Mouse (Mus musculus) forebrain, embryonic 13.5 days (tissue): ENCODE data around the gene Gps1. TPM values are rescaled to one million over a fixed set of nuclear protein-coding genes. Genes with fewer than 3 reads are reported as not detected.

Experiments used
- ATAC-seq: fragments of 200-750 bp; cut with Nextera tagmentation; 2 replicates; pipeline ENCODE4 v1.8.0; 2017
- H3K27ac ChIP-seq: fragments of 300-500 bp; sonication (generic); 2 replicates; pipeline ENCODE4 v1.5.1; 2015; ENCODE audit warnings: inconsistent platforms, mild to moderate bottlenecking, moderate library complexity
- H3K27me3 ChIP-seq: fragments of 300-500 bp; sonication (generic); 2 replicates; pipeline ENCODE4 v1.6.1; 2015; ENCODE audit warnings: mild to moderate bottlenecking, inconsistent platforms
- H3K36me3 ChIP-seq: fragments of 300-500 bp; sonication (generic); 2 replicates; pipeline ENCODE4 v1.6.1; 2015; ENCODE audit warnings: mild to moderate bottlenecking, inconsistent platforms; ENCODE audit not compliant: poor library complexity, severe bottlenecking
- H3K4me1 ChIP-seq: fragments of 300-500 bp; sonication (generic); 2 replicates; pipeline ENCODE4 v1.6.1; 2015; ENCODE audit warnings: inconsistent platforms
- H3K4me2 ChIP-seq: fragments of 300-500 bp; sonication (generic); 2 replicates; pipeline ENCODE4 v1.6.1; 2015; ENCODE audit warnings: inconsistent platforms, mild to moderate bottlenecking, moderate library complexity
- H3K4me3 ChIP-seq: fragments of 300-500 bp; sonication (generic); 2 replicates; pipeline ENCODE4 v1.5.1; 2015; ENCODE audit warnings: mild to moderate bottlenecking, inconsistent platforms
- H3K9ac ChIP-seq: fragments of 300-500 bp; sonication (generic); 2 replicates; pipeline ENCODE4 v1.6.1; 2015; ENCODE audit warnings: mild to moderate bottlenecking, inconsistent platforms
- H3K9me3 ChIP-seq: fragments of 300-500 bp; sonication (generic); replicated peaks from 2 replicates; pipeline ENCODE4 v1.6.1; 2016; ENCODE audit warnings: inconsistent platforms
- WGBS: fragments of 180-500 bp; shearing (Covaris S2); methylation state at CpG from one replicate; pipeline ENCODE4 v1.1.7; 2015; 5-methylcytosine and 5-hydroxymethylcytosine counted together
- polyA plus RNA-seq: library from polyadenylated mRNA; unstranded; fragments of >200 nt; fragmentation: Nextera tagmentation; extraction: Ambion mirVana; gene quantifications from 2 replicates; pipeline ENCODE4 v1.2.1, GENCODE M21; 2015

Gene Gps1
- polyA plus RNA-seq, 1 experiment from 2014 or later: 261 TPM

GRCm38 (mm10) chr11:120812068-120812467 lies 28.0 kb downstream of the Gps1 start:
- Histone ChIP-seq H3K9ac (no peak overlapping the region), H3K4me3 (no peak overlapping the region), H3K4me1 (no peaks in the 10 kb centered on the region), H3K9me3 (no peaks in the 10 kb centered on the region), H3K36me3 (peaks cover 100% of the 10 kb centered on the region), H3K4me2 (no peak overlapping the region), H3K27ac (no peak overlapping the region), H3K27me3 (no peaks in the 10 kb centered on the region)
- 90% methylated on average over 16 of the region's 16 CpGs for WGBS
- no peak for ATAC-seq

GRCm38 (mm10) chr11:120817358-120817757 lies 33.3 kb downstream of the Gps1 start:
- ATAC-seq: no peak
- 96% methylated on average over 6 of the region's 6 CpGs for WGBS
- H3K27ac ChIP-seq: no peak overlapping the region
- no peaks in the 10 kb centered on the region for H3K27me3 ChIP-seq
- no peak overlapping the region for H3K9ac ChIP-seq
- H3K36me3 ChIP-seq: peaks cover 100% of the 10 kb centered on the region
- peaks cover 17% of the 10 kb centered on the region for H3K4me1 ChIP-seq
- H3K9me3 ChIP-seq: no peaks in the 10 kb centered on the region
- H3K4me2 ChIP-seq: no peak overlapping the region
- H3K4me3 ChIP-seq: no peak overlapping the region

GRCm38 (mm10) chr11:120818251-120818650 lies 34.2 kb downstream of the Gps1 start:
- Histone ChIP-seq H3K4me3 (no peak overlapping the region), H3K4me1 (peaks cover 26% of the 10 kb centered on the region), H3K27me3 (no peaks in the 10 kb centered on the region), H3K9me3 (no peaks in the 10 kb centered on the region), H3K4me2 (no peak overlapping the region), H3K36me3 (peaks cover 92% of the 10 kb centered on the region), H3K9ac (no peak overlapping the region), H3K27ac (no peak overlapping the region)
- WGBS: 94% methylated on average over 13 of the region's 13 CpGs
- ATAC-seq: no peak

GRCm38 (mm10) chr11:120819556-120819955 lies 35.5 kb downstream of the Gps1 start:
- Histone ChIP-seq H3K27ac (no peak overlapping the region), H3K27me3 (no peaks in the 10 kb centered on the region), H3K9ac (no peak overlapping the region), H3K4me3 (no peak overlapping the region), H3K4me2 (no peak overlapping the region), H3K4me1 (peaks cover 27% of the 10 kb centered on the region), H3K36me3 (peaks cover 79% of the 10 kb centered on the region), H3K9me3 (no peaks in the 10 kb centered on the region)
- 93% methylated on average over 6 of the region's 6 CpGs for WGBS
- ATAC-seq: no peak

- no peak for ATAC-seq
- H3K36me3 ChIP-seq: peaks cover 69% of the 10 kb centered on the region
- no peak overlapping the region for H3K4me2 ChIP-seq
- H3K27ac ChIP-seq: no peak overlapping the region
- H3K4me1 ChIP-seq: peaks cover 34% of the 10 kb centered on the region
- no peaks in the 10 kb centered on the region for H3K9me3 ChIP-seq
- H3K27me3 ChIP-seq: no peaks in the 10 kb centered on the region
- WGBS: 88% methylated on average over 14 of the region's 14 CpGs
- H3K9ac ChIP-seq: peak overlapping the region; percentile 12; the same call in 1 of the 2 replicates
- no peak overlapping the region for H3K4me3 ChIP-seq
Measured at GRCm38 (mm10) chr11:120820546-120820945, 36.5 kb downstream of the Gps1 start.

GRCm38 (mm10) chr11:120821076-120821922 lies 37.2 kb downstream of the Gps1 start:
- H3K27ac ChIP-seq: no peak overlapping the region; the same call in 1 of the 2 replicates
- WGBS: 81% methylated on average over 14 of the region's 14 CpGs

GRCm38 (mm10) chr11:120822321-120822720 lies 38.2 kb downstream of the Gps1 start:
- H3K4me1 ChIP-seq: peaks cover 44% of the 10 kb centered on the region

More at GRCm38 (mm10) chr11:120821076-120821922, 37.2 kb downstream of the Gps1 start:
- no peak for ATAC-seq
- peaks cover 42% of the 10 kb centered on the region for H3K4me1 ChIP-seq
- H3K9me3 ChIP-seq: no peaks in the 10 kb centered on the region
- H3K36me3 ChIP-seq: peaks cover 62% of the 10 kb centered on the region
- H3K4me3 ChIP-seq: peak overlapping the region; percentile 88
- H3K9ac ChIP-seq: peak overlapping the region; percentile 96
- no peaks in the 10 kb centered on the region for H3K27me3 ChIP-seq
- peak overlapping the region; percentile 94 for H3K4me2 ChIP-seq

GRCm38 (mm10) chr11:120822831-120823550 lies 38.9 kb downstream of the Gps1 start:
- no peak for ATAC-seq
- WGBS: 1% methylated on average over 14 of the region's 14 CpGs
- no peaks in the 10 kb centered on the region for H3K9me3 ChIP-seq
- H3K4me3 ChIP-seq: peak overlapping the region; percentile 88
- peak overlapping the region; percentile 96 for H3K9ac ChIP-seq
- H3K27me3 ChIP-seq: no peaks in the 10 kb centered on the region
- H3K4me1 ChIP-seq: peaks cover 44% of the 10 kb centered on the region
- H3K4me2 ChIP-seq: peak overlapping the region; percentile 94
- H3K27ac ChIP-seq: peak overlapping the region; percentile 99
- H3K36me3 ChIP-seq: peaks cover 45% of the 10 kb centered on the region

More at GRCm38 (mm10) chr11:120822321-120822720, 38.2 kb downstream of the Gps1 start:
- no peak overlapping the region for H3K27ac ChIP-seq
- H3K27me3 ChIP-seq: no peaks in the 10 kb centered on the region
- H3K9ac ChIP-seq: peak overlapping the region; percentile 96
- 68% methylated on average over 4 of the region's 4 CpGs for WGBS
- H3K9me3 ChIP-seq: no peaks in the 10 kb centered on the region
- ATAC-seq: no peak
- peak overlapping the region; percentile 94 for H3K4me2 ChIP-seq
- peaks cover 51% of the 10 kb centered on the region for H3K36me3 ChIP-seq
- H3K4me3 ChIP-seq: peak overlapping the region; percentile 88

GRCm38 (mm10) chr11:120823551-120823947 lies 39.5 kb downstream of the Gps1 start:
- Histone ChIP-seq H3K27ac (peak overlapping the region; percentile 99), H3K4me3 (peak overlapping the region; percentile 88), H3K4me1 (peaks cover 44% of the 10 kb centered on the region), H3K4me2 (peak overlapping the region; percentile 94), H3K9ac (peak overlapping the region; percentile 96), H3K27me3 (no peaks in the 10 kb centered on the region), H3K36me3 (peaks cover 39% of the 10 kb centered on the region), H3K9me3 (no peaks in the 10 kb centered on the region)
- WGBS: under 1% methylated on average over 39 of the region's 40 CpGs
- ATAC-seq: peak; percentile 62

GRCm38 (mm10) chr11:120823956-120824786 lies 40.1 kb downstream of the Gps1 start, which contains the start of gene Fasn:
Gene Fasn, minus strand, starts transcription at chr11:120824547.
- peak; percentile 91 for ATAC-seq
- Histone ChIP-seq H3K27ac (peak within 1 kb of the TSS; percentile 99), H3K27me3 (no peaks in the 10 kb centered on the region), H3K9me3 (no peaks in the 10 kb centered on the region), H3K36me3 (peaks cover 33% of the 10 kb centered on the region), H3K4me1 (peaks cover 44% of the 10 kb centered on the region), H3K4me2 (peak within 1 kb of the TSS; percentile 94), H3K9ac (peak within 1 kb of the TSS; percentile 96), H3K4me3 (peak within 1 kb of the TSS; percentile 88)
- under 1% methylated on average over 100 of the region's 109 CpGs for WGBS

- Histone ChIP-seq H3K27ac (peak overlapping the region; percentile 99), H3K4me3 (peak overlapping the region; percentile 88), H3K4me2 (peak overlapping the region; percentile 94), H3K9ac (peak overlapping the region; percentile 96), H3K4me1 (peaks cover 44% of the 10 kb centered on the region), H3K36me3 (peaks cover 26% of the 10 kb centered on the region), H3K27me3 (no peaks in the 10 kb centered on the region), H3K9me3 (no peaks in the 10 kb centered on the region)
- 0% methylated on average over 21 of the region's 21 CpGs for WGBS
- ATAC-seq: peak; percentile 63
Measured at GRCm38 (mm10) chr11:120824787-120825288, 40.8 kb downstream of the Gps1 start.
